Mouse (Mus musculus) lung, adult 2 months (tissue): ENCODE data around the gene Sox5.

ENCODE experiments used
- CTCF ChIP-seq: fragments of 200-500 bp; IDR thresholded peaks from 2 replicates; pipeline ENCODE4 v1.5.1; 2011; ENCODE audit warnings: mild to moderate bottlenecking, low read length, control low read depth; ENCODE audit not compliant: insufficient read depth
- POLR2A ChIP-seq: fragments of 200-500 bp; IDR thresholded peaks from 2 replicates; pipeline ENCODE4 v1.6.1; 2011; ENCODE audit warnings: low read depth, mild to moderate bottlenecking, control low read depth, low read length, borderline replicate concordance; ENCODE audit errors: extremely low read depth

- TF ChIP-seq POLR2A (no peak), CTCF (no peak)
Observed at GRCm38 (mm10) chr6:144256500-144256899, 525.3 kb downstream of the Sox5 start.
